Mouse (Mus musculus): ENCODE measurements around the gene Tipin. TPM values are rescaled to one million over a fixed set of nuclear protein-coding genes. Genes with fewer than 3 reads are reported as not detected.
"Not testable (repeated sequence)": the region's sequence is repeated elsewhere in the genome, so short reads cannot be mapped to it uniquely, and the experiment has no call there.

The Tipin gene
- polyA plus RNA-seq, 1 experiment = 148 TPM

DNA sequence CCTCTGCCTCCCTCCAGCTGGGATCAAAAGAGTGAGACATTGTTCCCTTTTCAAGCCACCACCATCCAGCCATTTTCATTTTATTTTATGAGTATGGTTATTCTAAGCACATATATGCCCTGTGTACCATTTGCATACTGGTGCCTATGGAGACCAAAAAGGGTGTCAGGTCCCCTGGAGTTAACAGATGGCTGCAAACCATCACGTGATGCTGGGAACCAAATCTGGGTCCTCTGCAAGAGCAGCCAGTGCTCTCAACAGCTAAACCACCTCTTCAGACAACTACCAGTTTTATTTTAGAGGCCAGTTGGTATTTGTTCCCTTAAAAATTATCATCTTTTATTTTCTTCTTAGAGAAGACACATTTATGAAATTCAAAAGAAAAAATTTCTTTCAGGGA is 16.6 kb upstream of the Tipin start:
- no peak overlapping the region for H3K9ac ChIP-seq (ENCODE audit: low read depth, poor library complexity, severe bottlenecking)
- no peaks in the 10 kb centered on the region for H3K36me3 ChIP-seq (ENCODE audit: control insufficient read depth, insufficient read depth, low read length, poor library complexity, severe bottlenecking)
- H3K27ac ChIP-seq (ENCODE audit: insufficient read depth, low read length) = no peak overlapping the region
- H3K4me3 ChIP-seq (ENCODE audit: low read depth, low read length) = no peak overlapping the region
- no peaks in the 10 kb centered on the region for H3K4me1 ChIP-seq (ENCODE audit: control insufficient read depth, insufficient read depth, low read length)
- no peaks in the 10 kb centered on the region for H3K9me3 ChIP-seq (replicated peaks; ENCODE audit: control insufficient read depth, insufficient read depth, low read length, poor library complexity, severe bottlenecking)
- H3K27me3 ChIP-seq (ENCODE audit: control insufficient read depth, insufficient read depth, low read length, poor library complexity, severe bottlenecking) = no peaks in the 10 kb centered on the region
- TF ChIP-seq EP300 (IDR thresholded peaks at IDR 0.05; ENCODE audit: insufficient read depth, low read depth, low read length) = no peak
- TF ChIP-seq POLR2A (IDR thresholded peaks at IDR 0.05; ENCODE audit: insufficient read depth, low read length) = no peak
- no peak for TF ChIP-seq CTCF (IDR thresholded peaks at IDR 0.05; ENCODE audit: low read depth, low read length)

DNA sequence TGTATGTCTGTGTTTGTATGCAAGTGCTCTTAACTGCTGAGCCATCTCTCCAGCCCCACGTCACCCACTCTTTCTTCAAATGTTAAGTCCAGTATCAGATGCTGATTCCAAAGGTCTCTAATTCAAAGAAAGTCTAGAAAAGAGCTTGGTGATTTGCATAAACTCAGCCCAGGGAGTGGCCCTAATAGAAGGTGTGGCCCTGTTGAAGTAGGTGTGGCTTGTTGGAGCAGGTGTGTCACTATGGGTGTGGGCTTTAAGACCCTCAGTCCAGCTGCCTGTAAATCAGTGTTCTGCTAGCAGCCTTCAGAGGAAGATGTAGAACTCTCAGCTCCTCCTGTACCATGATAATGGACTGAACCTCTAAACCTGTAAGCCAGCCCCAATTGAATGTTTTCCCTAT is 14.2 kb upstream of the Tipin start:
- no peaks in the 10 kb centered on the region for H3K4me1 ChIP-seq (ENCODE audit: control insufficient read depth, insufficient read depth, low read length)
- H3K36me3 ChIP-seq (ENCODE audit: control insufficient read depth, insufficient read depth, low read length, poor library complexity, severe bottlenecking) = no peaks in the 10 kb centered on the region
- TF ChIP-seq POLR2A (IDR thresholded peaks at IDR 0.05; ENCODE audit: insufficient read depth, low read length) (peak; percentile 26), CTCF (IDR thresholded peaks at IDR 0.05; ENCODE audit: low read depth, low read length) (no peak), EP300 (IDR thresholded peaks at IDR 0.05; ENCODE audit: insufficient read depth, low read depth, low read length) (peak; percentile 53; the same call in 1 of the 2 replicates)
- H3K27me3 ChIP-seq (ENCODE audit: control insufficient read depth, insufficient read depth, low read length, poor library complexity, severe bottlenecking) = no peaks in the 10 kb centered on the region
- H3K9me3 ChIP-seq (replicated peaks; ENCODE audit: control insufficient read depth, insufficient read depth, low read length, poor library complexity, severe bottlenecking) = no peaks in the 10 kb centered on the region
- H3K9ac ChIP-seq (ENCODE audit: low read depth, poor library complexity, severe bottlenecking) = no peak overlapping the region
- H3K4me3 ChIP-seq (ENCODE audit: low read depth, low read length) = no peak overlapping the region
- H3K27ac ChIP-seq (ENCODE audit: insufficient read depth, low read length) = peak overlapping the region; percentile 86; the same call in 1 of the 2 replicates

DNA sequence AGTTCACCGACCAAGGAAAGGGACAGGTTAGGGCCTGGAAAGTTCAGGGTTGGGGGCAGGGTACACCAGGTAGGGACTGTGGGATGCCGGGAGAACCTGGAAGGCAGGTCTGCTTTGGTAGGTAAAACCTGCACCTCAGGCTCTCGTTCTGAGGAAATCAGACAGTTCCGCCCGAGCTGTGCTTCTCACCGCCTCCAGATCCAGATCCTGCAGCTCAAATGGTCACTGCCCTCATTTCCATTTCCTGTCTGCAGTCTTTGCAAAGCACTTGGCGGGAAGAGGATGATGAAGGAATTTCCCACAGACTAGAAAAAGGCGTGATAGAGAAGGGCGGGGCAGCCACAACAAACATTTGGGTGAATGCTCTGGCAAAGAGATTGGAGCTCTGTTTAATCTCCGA is 13.2 kb upstream of the Tipin start:
- no peaks in the 10 kb centered on the region for H3K36me3 ChIP-seq (ENCODE audit: control insufficient read depth, insufficient read depth, low read length, poor library complexity, severe bottlenecking)
- H3K4me3 ChIP-seq (ENCODE audit: low read depth, low read length) = peak overlapping the region; percentile 50
- H3K27me3 ChIP-seq (ENCODE audit: control insufficient read depth, insufficient read depth, low read length, poor library complexity, severe bottlenecking) = no peaks in the 10 kb centered on the region
- H3K4me1 ChIP-seq (ENCODE audit: control insufficient read depth, insufficient read depth, low read length) = no peaks in the 10 kb centered on the region
- H3K9ac ChIP-seq (ENCODE audit: low read depth, poor library complexity, severe bottlenecking) = peak overlapping the region; percentile 33
- H3K9me3 ChIP-seq (replicated peaks; ENCODE audit: control insufficient read depth, insufficient read depth, low read length, poor library complexity, severe bottlenecking) = no peaks in the 10 kb centered on the region
- TF ChIP-seq POLR2A (IDR thresholded peaks at IDR 0.05; ENCODE audit: insufficient read depth, low read length) (no peak), CTCF (IDR thresholded peaks at IDR 0.05; ENCODE audit: low read depth, low read length) (no peak), EP300 (IDR thresholded peaks at IDR 0.05; ENCODE audit: insufficient read depth, low read depth, low read length) (0 out of 2 replicates have a peak, but pooled peaks have one; percentile 44)
- peak overlapping the region; percentile 93 for H3K27ac ChIP-seq (ENCODE audit: insufficient read depth, low read length)

DNA sequence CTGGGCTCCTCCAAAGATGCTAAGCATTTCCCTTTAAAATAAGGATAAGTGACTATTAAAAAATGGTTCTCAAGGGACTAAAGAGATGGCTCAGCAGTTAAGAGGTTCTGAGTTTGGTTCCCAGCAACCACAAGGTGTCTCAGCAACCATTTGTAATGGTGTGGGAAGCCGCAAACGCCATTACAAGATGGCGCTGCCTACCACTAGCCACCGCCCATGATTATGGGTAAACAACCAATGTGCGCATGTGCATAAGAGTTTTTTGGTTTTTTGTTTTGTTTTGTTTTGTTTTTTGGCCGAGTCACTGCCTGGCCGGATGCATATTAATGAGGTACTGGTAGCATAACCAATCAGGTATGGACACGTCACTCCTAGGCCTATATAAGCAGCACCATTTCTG is 12.5 kb upstream of the Tipin start:
- not testable (repeated sequence) for H3K4me1 ChIP-seq (ENCODE audit: control insufficient read depth, insufficient read depth, low read length); H3K9me3 ChIP-seq (replicated peaks; ENCODE audit: control insufficient read depth, insufficient read depth, low read length, poor library complexity, severe bottlenecking); H3K27me3 ChIP-seq (ENCODE audit: control insufficient read depth, insufficient read depth, low read length, poor library complexity, severe bottlenecking); H3K4me3 ChIP-seq (ENCODE audit: low read depth, low read length); H3K36me3 ChIP-seq (ENCODE audit: control insufficient read depth, insufficient read depth, low read length, poor library complexity, severe bottlenecking)
- Histone ChIP-seq H3K9ac (ENCODE audit: low read depth, poor library complexity, severe bottlenecking) (peak overlapping the region; percentile 33; the same call in 1 of the 2 replicates), H3K27ac (ENCODE audit: insufficient read depth, low read length) (peak overlapping the region; percentile 93)

DNA sequence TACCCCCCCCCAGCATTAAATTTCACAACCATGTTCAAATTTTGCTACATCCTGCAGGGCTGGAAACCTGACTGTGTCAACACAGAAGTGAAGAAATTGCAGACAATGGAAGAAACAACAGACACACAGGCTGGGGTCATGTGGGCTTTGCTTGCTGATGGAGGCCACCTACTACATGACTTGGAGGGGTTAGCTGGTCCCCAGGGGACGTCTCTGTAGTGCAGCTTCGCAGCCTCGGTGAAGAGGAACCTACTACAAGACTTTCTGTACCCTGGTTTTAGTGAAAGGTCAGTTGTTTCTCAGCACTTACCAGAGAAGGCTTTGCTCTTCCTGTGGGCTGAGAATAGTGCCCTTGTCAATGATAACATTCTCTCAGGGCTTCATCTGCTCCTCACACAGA is 10.1 kb upstream of the Tipin start:
- Histone ChIP-seq H3K9ac (ENCODE audit: low read depth, poor library complexity, severe bottlenecking) (no peak overlapping the region), H3K27me3 (ENCODE audit: control insufficient read depth, insufficient read depth, low read length, poor library complexity, severe bottlenecking) (no peaks in the 10 kb centered on the region), H3K9me3 (replicated peaks; ENCODE audit: control insufficient read depth, insufficient read depth, low read length, poor library complexity, severe bottlenecking) (no peaks in the 10 kb centered on the region), H3K27ac (ENCODE audit: insufficient read depth, low read length) (peak overlapping the region; percentile 53), H3K4me1 (ENCODE audit: control insufficient read depth, insufficient read depth, low read length) (no peaks in the 10 kb centered on the region), H3K4me3 (ENCODE audit: low read depth, low read length) (no peak overlapping the region), H3K36me3 (ENCODE audit: control insufficient read depth, insufficient read depth, low read length, poor library complexity, severe bottlenecking) (no peaks in the 10 kb centered on the region)
- TF ChIP-seq POLR2A (IDR thresholded peaks at IDR 0.05; ENCODE audit: insufficient read depth, low read length) = no peak
- no peak for TF ChIP-seq EP300 (IDR thresholded peaks at IDR 0.05; ENCODE audit: insufficient read depth, low read depth, low read length)
- TF ChIP-seq CTCF (IDR thresholded peaks at IDR 0.05; ENCODE audit: low read depth, low read length) = no peak

DNA sequence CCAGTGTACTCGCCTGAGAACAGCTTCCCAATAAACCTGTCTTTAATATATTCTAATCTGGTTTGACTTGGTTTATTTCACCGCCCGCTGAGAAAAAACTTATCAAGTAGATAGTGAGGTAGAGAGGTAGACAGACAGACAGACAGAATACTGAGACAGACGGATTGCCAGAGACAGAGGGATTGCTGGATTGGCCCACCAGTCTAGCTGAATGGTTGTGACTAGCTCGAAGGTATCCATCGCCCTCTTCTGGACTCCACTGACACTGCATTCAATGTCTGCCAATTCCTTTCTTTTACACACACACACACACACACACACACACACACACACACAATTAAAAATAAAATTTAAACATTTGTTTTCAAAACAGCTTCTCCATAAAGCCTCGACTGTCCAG is 8.8 kb upstream of the Tipin start:
- no peaks in the 10 kb centered on the region for H3K36me3 ChIP-seq (ENCODE audit: control insufficient read depth, insufficient read depth, low read length, poor library complexity, severe bottlenecking)
- H3K27me3 ChIP-seq (ENCODE audit: control insufficient read depth, insufficient read depth, low read length, poor library complexity, severe bottlenecking) = no peaks in the 10 kb centered on the region

More for the DNA sequence above, 8.8 kb upstream of the Tipin start:
- Histone ChIP-seq H3K4me3 (ENCODE audit: low read depth, low read length) (peak overlapping the region; percentile 37; the same call in 1 of the 2 replicates), H3K4me1 (ENCODE audit: control insufficient read depth, insufficient read depth, low read length) (no peaks in the 10 kb centered on the region), H3K9ac (ENCODE audit: low read depth, poor library complexity, severe bottlenecking) (peak overlapping the region; percentile 57; the same call in 1 of the 2 replicates), H3K27ac (ENCODE audit: insufficient read depth, low read length) (no peak overlapping the region), H3K9me3 (replicated peaks; ENCODE audit: control insufficient read depth, insufficient read depth, low read length, poor library complexity, severe bottlenecking) (no peaks in the 10 kb centered on the region)
- TF ChIP-seq POLR2A (IDR thresholded peaks at IDR 0.05; ENCODE audit: insufficient read depth, low read length) = no peak
- no peak for TF ChIP-seq EP300 (IDR thresholded peaks at IDR 0.05; ENCODE audit: insufficient read depth, low read depth, low read length)
- peak; percentile 70 for TF ChIP-seq CTCF (IDR thresholded peaks at IDR 0.05; ENCODE audit: low read depth, low read length)
